Mouse (Mus musculus): Measurements from ENCODE around the gene Bard1.

DNA sequence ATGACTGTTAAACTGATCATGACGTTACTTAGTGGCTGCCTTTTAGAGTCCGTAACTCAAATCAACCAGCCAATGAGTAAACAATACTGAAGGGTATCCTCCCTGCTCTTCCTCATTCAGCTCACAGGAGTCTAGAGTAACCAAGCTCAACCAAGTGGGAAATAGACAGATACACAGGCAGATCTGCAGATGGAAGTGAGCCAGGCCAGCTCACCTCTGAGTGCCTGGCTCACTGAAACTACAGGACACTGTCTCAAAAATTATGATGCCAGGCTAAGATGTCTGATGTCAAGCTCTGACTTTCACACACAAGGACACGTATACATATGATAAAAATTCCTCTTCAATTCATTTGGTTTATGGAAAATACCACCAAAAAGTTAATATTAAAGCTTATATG, 59.0 kb downstream of the Bard1 start:
- TF ChIP-seq TAL1 (IDR thresholded peaks at IDR 0.05; ENCODE audit: low read length) (no peak), GATA1 (IDR thresholded peaks at IDR 0.05; ENCODE audit: low read length) (no peak)

Data from erythroblast, embryonic 14.5 days (primary cell).